Mouse (Mus musculus) intestine, embryonic 16.5 days (tissue): ENCODE data around the gene Dgki. TPM values are rescaled to one million over a fixed set of nuclear protein-coding genes. Genes with fewer than 3 reads are reported as not detected.

Experiments used
- ATAC-seq: fragments of 200-750 bp; cut with Nextera tagmentation; 2 replicates; pipeline ENCODE4 v1.8.0; 2017; ENCODE audit warnings: moderate TSS enrichment, moderate library complexity
- H3K27ac ChIP-seq: fragments of 300-500 bp; sonication (generic); 2 replicates; pipeline ENCODE4 v1.5.1; 2014; ENCODE audit warnings: mild to moderate bottlenecking, low read length
- H3K27me3 ChIP-seq: fragments of 300-500 bp; sonication (generic); replicated peaks from 2 replicates; pipeline ENCODE4 v1.6.1; 2014; ENCODE audit warnings: low read length, control low read depth, mixed read lengths; ENCODE audit not compliant: control insufficient read depth, insufficient read depth
- H3K36me3 ChIP-seq: fragments of 300-500 bp; sonication (generic); 2 replicates; pipeline ENCODE4 v1.6.1; 2014; ENCODE audit warnings: low read length, control low read depth; ENCODE audit not compliant: control insufficient read depth, insufficient read depth
- H3K4me1 ChIP-seq: fragments of 300-500 bp; sonication (generic); 2 replicates; pipeline ENCODE4 v1.6.1; 2014; ENCODE audit warnings: low read length, control low read depth, mixed read lengths; ENCODE audit not compliant: control insufficient read depth, insufficient read depth
- H3K4me2 ChIP-seq: fragments of 300-500 bp; sonication (generic); 2 replicates; pipeline ENCODE4 v1.6.1; 2014; ENCODE audit warnings: low read depth, low read length, control low read depth
- H3K4me3 ChIP-seq: fragments of 300-500 bp; sonication (generic); 2 replicates; pipeline ENCODE4 v1.5.1; 2014; ENCODE audit warnings: mild to moderate bottlenecking, low read length
- H3K9ac ChIP-seq: fragments of 300-500 bp; sonication (generic); 2 replicates; pipeline ENCODE4 v1.6.1; 2014; ENCODE audit warnings: low read depth, low read length
- H3K9me3 ChIP-seq: fragments of 300-500 bp; sonication (generic); 2 replicates; pipeline ENCODE4 v1.6.1; 2016; ENCODE audit warnings: low read length, control low read depth; ENCODE audit not compliant: control insufficient read depth
- WGBS: fragments of 180-500 bp; shearing (Covaris S2); extraction: QIAGEN DNeasy Blood & Tissue Kit; methylation state at CpG from one replicate; pipeline ENCODE4 v1.1.7; 2014; 5-methylcytosine and 5-hydroxymethylcytosine counted together
- polyA plus RNA-seq: library from polyadenylated mRNA; unstranded; fragments of >200 nt; fragmentation: Nextera tagmentation; extraction: Ambion mirVana; gene quantifications from 2 replicates; pipeline ENCODE4 v1.2.1, GENCODE M21; 2015

The Dgki gene
- polyA plus RNA-seq, 1 experiment from 2014 or later = 0.38 TPM

DNA sequence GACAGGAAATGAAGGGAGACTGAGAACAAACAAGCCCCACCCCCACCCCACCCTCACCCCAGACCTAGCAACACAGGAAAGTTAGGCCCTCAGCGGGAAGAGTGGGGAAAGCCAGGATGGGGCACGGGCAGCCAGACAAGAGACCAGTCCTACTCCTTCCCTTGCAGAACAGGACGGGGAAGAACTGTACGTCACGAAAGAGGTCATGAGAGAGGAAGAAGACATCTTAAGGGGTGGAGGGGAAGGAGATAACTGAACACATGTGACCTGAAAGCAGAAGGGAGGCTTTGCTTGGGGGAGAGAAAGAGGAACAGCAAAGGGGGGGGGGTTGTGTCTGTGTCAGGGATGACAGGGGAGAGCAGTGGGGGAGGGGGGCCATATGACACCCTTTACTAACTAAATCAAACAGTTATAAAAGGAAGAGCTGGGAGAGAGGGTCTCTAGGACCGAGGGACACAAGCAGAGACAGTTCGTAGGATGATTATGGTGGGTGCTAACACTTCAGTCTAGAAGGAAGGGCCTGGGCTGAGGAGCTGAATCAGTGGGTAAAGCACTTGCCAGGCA is 77.0 kb downstream of the Dgki start:
- ATAC-seq = no peak
- Histone ChIP-seq H3K27ac (no peak overlapping the region), H3K4me2 (no peak overlapping the region), H3K4me1 (no peaks in the 10 kb centered on the region), H3K36me3 (no peaks in the 10 kb centered on the region), H3K9me3 (no peaks in the 10 kb centered on the region), H3K27me3 (no peaks in the 10 kb centered on the region), H3K4me3 (no peak overlapping the region), H3K9ac (no peak overlapping the region)
- 59% methylated on average over 7 of the region's 7 CpGs for WGBS

DNA sequence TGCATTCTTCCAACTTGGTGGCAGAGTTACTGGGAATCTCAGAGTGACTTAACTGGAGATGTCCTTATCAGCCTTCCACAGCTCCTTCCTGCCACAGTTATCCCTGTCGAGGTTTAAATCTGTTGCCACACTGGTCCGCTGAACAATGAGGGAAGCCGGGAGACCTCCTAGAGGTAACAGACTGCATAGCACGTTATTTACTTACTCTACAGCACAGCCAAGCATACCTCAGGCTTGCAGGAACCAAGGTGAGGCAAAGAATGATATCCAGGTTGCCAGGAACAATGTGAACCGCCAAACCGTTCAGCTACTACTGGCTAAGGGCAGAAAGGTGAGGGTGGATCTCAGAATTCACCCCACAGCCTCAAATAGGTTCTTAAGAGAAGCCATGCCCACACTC is 78.0 kb downstream of the Dgki start:
- Histone ChIP-seq H3K36me3 (no peaks in the 10 kb centered on the region), H3K27me3 (no peaks in the 10 kb centered on the region), H3K9ac (no peak overlapping the region), H3K4me3 (no peak overlapping the region), H3K4me1 (no peaks in the 10 kb centered on the region), H3K4me2 (no peak overlapping the region), H3K9me3 (no peaks in the 10 kb centered on the region), H3K27ac (no peak overlapping the region)
- ATAC-seq = no peak
- WGBS = 50% methylated on average over 6 of the region's 6 CpGs

DNA sequence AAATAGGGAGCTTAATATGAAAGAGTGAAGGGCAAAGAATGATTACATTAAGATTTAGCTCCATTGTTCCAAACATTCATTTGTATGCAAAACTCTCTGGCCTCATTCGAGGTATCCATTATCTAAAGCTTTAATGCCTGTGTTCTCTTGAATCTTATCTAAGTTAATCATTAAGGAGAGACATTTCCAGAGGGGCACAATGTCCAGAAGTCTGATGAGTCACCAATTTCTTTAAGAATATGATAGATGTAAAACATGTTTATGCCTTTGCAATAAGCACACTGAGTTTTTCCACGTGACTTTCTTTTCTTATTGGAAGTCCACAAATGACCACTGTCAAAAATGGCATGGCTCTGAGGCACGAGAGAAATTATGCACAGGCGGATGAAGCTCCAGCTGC is 80.9 kb downstream of the Dgki start:
- Histone ChIP-seq H3K9ac (no peak overlapping the region), H3K9me3 (no peaks in the 10 kb centered on the region), H3K27ac (no peak overlapping the region), H3K27me3 (no peaks in the 10 kb centered on the region), H3K4me1 (0 out of 2 replicates have a peak, but pooled peaks cover 4% of the 10 kb centered on the region), H3K36me3 (no peaks in the 10 kb centered on the region), H3K4me2 (no peak overlapping the region), H3K4me3 (no peak overlapping the region)
- WGBS = 62% methylated on average over 4 of the region's 4 CpGs
- ATAC-seq = peak; percentile 73

DNA sequence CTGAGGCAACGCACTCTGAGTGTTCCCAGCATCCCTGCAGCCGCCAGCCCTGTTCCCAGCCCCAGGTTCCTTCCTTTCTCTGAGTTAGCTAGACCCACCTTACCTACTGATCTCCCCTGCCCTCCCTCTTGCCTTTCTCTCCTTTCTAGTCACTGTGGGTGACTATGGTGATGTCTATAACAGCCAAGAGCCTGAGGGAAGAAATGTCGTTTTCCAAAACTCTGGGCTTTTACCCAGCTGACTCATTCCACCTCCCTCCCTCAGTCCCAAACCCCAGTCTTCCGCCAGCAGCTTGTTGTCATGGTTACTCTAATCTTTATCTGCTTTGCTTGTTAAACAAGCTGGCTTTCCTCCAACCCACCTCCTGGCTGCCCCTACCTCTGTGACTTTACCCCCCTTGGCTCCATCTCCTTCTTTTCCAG is 83.6 kb downstream of the Dgki start:
- Histone ChIP-seq H3K4me1 (0 out of 2 replicates have a peak, but pooled peaks cover 4% of the 10 kb centered on the region), H3K9ac (no peak overlapping the region), H3K4me2 (no peak overlapping the region), H3K36me3 (no peaks in the 10 kb centered on the region), H3K9me3 (no peaks in the 10 kb centered on the region), H3K27me3 (no peaks in the 10 kb centered on the region), H3K27ac (no peak overlapping the region), H3K4me3 (no peak overlapping the region)
- ATAC-seq = no peak
- WGBS = 48% methylated on average over 4 of the region's 4 CpGs

DNA sequence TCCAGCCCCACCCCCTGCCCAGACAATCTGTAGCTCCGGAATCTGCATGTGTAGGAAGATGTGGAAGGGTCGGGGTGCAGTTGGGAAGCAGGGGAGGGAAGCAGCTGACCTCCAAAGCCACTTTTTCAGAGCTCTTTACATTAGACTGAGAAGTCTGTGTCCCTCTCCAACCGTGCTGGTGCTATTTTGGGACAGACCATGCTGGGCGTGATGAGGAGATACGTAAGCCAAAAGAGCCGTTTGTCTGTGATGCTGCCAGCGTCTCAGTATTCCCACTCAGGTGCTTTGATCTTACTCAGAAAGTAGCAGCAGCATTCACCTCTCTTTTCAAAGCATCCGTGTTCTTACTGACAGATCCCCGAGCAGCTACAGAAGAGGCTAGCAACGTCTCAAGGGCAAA is 84.3 kb downstream of the Dgki start:
- WGBS = 41% methylated on average over 10 of the region's 10 CpGs
- ATAC-seq = no peak

DNA sequence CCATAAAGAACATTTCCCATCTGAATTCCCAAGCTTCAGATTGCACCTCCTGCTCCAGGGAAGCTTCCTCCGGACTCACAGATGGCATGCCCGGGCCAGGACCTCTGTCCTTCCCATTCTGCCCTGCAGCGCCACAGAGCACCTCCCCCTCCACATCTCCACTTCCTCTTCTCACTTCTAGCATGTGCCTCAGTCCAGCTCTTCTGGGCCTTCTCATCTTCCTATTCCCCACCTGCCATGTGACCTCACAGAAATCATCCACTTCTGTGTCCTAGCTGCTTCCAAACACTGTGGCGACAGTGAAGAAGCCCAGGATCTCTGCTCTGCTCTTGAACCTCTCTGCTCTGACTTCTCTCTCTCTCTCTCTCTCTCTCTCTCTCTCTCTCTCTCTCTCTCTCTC is 87.1 kb downstream of the Dgki start:
- H3K27me3 ChIP-seq = no peaks in the 10 kb centered on the region

More for the DNA sequence above, 84.3 kb downstream of the Dgki start:
- Histone ChIP-seq H3K36me3 (no peaks in the 10 kb centered on the region), H3K4me2 (no peak overlapping the region), H3K4me1 (0 out of 2 replicates have a peak, but pooled peaks cover 4% of the 10 kb centered on the region), H3K27ac (no peak overlapping the region), H3K9ac (no peak overlapping the region), H3K9me3 (no peaks in the 10 kb centered on the region), H3K27me3 (no peaks in the 10 kb centered on the region), H3K4me3 (no peak overlapping the region)

DNA sequence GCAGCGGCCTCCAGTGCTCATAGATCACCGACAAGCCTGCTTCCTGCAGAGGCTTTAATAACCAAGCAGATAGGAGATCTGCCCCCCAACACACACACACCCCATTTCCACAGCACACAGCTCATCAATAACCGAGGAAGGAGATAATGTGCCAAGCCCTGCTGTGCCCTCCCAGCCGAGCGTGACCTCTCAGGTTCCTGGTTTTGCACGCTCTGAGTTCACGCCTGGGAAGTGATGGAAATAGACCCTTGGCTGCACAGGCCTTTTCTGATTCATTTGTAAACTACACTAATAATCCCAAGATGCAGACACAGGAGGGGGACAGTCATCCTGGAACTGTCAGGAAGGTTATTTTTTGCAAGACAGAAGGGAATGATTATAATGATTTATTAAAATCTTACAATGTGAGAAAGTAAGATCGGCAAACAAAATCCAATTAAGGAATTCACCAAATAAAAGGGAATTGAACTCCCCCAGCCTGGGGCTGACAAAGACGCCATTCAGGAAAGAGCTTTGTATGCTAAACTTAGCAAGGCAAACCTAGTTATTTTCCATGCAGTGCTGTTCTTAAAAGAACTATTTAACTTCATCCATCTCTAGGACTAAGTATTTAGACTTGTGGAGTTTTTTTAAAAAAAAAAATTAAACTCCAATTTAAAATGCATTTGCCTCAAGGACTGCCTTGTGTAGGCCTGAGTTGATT is 88.3 kb downstream of the Dgki start:
- H3K4me2 ChIP-seq = no peak overlapping the region
- ATAC-seq = no peak
- H3K9me3 ChIP-seq = no peaks in the 10 kb centered on the region

More for the DNA sequence above, 87.1 kb downstream of the Dgki start:
- no peak overlapping the region for H3K4me3 ChIP-seq
- no peak overlapping the region for H3K27ac ChIP-seq
- ATAC-seq = no peak
- H3K4me1 ChIP-seq = 0 out of 2 replicates have a peak, but pooled peaks cover 4% of the 10 kb centered on the region
- 58% methylated on average over 4 of the region's 4 CpGs for WGBS
- no peaks in the 10 kb centered on the region for H3K36me3 ChIP-seq
- no peaks in the 10 kb centered on the region for H3K9me3 ChIP-seq
- no peak overlapping the region for H3K4me2 ChIP-seq
- H3K9ac ChIP-seq = no peak overlapping the region

DNA sequence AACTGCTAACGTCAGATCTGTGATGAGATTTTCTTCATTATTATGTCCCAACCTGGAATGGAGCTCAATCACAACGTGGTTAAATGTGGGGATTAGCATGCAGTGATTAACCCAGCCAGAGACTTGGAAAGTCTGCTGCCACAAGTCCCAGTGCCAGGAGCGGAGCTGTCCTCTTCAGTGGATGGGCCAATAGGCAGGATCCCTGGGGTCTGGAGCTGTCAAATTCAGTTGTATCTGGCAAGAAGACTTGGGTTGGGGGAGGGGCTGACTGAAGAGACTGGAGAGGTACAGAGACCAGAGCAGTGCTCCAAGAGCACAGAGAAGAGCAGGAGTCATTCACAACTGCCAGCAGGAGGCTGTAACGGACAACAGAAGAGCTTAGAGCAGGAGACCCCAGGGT is 97.1 kb downstream of the Dgki start:
- no peak overlapping the region for H3K27ac ChIP-seq
- H3K9ac ChIP-seq = no peak overlapping the region
- no peaks in the 10 kb centered on the region for H3K4me1 ChIP-seq
- ATAC-seq = no peak
- H3K36me3 ChIP-seq = no peaks in the 10 kb centered on the region
- no peaks in the 10 kb centered on the region for H3K9me3 ChIP-seq
- H3K27me3 ChIP-seq = no peaks in the 10 kb centered on the region
- H3K4me2 ChIP-seq = no peak overlapping the region
- 39% methylated on average over 4 of the region's 4 CpGs for WGBS
- H3K4me3 ChIP-seq = no peak overlapping the region

More for the DNA sequence above, 88.3 kb downstream of the Dgki start:
- Histone ChIP-seq H3K27me3 (no peaks in the 10 kb centered on the region), H3K4me3 (no peak overlapping the region), H3K36me3 (no peaks in the 10 kb centered on the region), H3K9ac (no peak overlapping the region), H3K4me1 (0 out of 2 replicates have a peak, but pooled peaks cover 4% of the 10 kb centered on the region), H3K27ac (no peak overlapping the region)
- WGBS = 57% methylated on average over 9 of the region's 9 CpGs

DNA sequence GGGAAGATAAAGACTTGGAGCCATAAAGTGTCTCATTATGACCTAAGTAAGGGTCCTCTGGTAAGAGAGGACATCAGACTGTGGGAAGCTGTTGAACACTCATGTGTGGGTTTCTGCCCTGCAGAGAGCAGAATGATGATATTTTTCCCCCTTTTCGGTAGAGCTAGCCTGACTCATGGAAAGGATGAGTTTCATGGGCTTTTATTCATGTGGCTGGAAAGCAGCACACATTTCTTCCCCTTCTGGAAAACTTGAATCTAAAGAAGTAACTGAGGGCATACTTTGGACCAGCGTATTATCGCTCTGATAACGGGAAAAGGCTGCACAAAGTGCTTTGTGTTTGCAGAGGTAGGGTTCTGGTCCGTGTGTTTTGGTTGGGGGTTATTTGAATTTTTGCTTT is 99.1 kb downstream of the Dgki start:
- no peak overlapping the region for H3K9ac ChIP-seq
- no peak for ATAC-seq
- no peaks in the 10 kb centered on the region for H3K9me3 ChIP-seq
- H3K27me3 ChIP-seq = no peaks in the 10 kb centered on the region
- WGBS = 80% methylated on average over 5 of the region's 5 CpGs
- no peak overlapping the region for H3K4me3 ChIP-seq
- H3K4me1 ChIP-seq = no peaks in the 10 kb centered on the region
- no peaks in the 10 kb centered on the region for H3K36me3 ChIP-seq
- no peak overlapping the region for H3K27ac ChIP-seq
- H3K4me2 ChIP-seq = no peak overlapping the region
